Mouse (Mus musculus): ENCODE data around the gene Gm11032. TPM values are rescaled to one million over a fixed set of nuclear protein-coding genes. Genes with fewer than 3 reads are reported as not detected.

Gene Gm11032
- polyA plus RNA-seq, 1 experiment = not detected

DNA sequence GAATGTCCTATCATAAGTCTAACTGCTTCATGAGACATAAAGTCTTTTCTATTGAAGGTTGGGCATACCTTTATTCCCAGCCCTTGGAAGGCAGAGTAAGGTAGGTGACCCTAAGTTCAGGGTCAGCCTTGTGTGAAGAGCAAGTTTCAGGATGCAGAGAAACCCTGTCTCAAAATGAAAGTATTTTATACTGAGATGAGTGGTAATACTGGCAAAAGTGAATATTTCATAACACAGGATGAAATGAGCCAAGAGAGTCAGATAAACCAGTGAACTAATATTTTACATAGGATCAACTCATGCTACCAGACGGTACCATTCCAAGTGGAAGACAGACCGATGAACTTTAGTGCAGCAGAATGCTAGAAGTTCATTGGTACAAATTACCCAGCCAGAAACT, 21.5 kb upstream of the Gm11032 start:
- H3K4me1 ChIP-seq = peaks cover 68% of the 10 kb centered on the region

DNA sequence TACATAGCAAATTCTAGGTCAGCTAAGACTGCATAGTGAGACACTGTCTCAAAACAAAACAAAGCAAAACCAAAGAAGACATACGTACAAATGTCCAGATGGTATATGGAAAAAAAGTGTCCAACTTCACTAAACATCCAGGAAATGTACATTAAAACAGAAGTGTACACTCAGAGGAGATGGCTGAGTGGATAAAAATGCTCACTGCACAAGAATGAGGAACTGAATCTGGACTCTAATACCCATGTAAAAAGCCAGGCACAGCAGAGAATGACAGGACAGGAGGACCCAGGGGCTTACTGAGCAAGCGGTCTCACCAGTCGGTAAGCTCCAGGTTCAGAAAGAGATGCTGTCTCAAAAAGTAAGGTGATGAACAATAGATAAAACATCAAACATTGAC, 20.0 kb upstream of the Gm11032 start:
- TF ChIP-seq GATA1 (IDR thresholded peaks at IDR 0.05; ENCODE audit: borderline replicate concordance, low read length) (no peak), FLI1 (IDR thresholded peaks at IDR 0.05; ENCODE audit: low read length) (no peak)
- Histone ChIP-seq H3K36me3 (replicated peaks; ENCODE audit: low read length) (no peaks in the 10 kb centered on the region), H3K4me1 (peaks cover 83% of the 10 kb centered on the region), H3K9me3 (no peaks in the 10 kb centered on the region), H3K4me3 (replicated peaks) (no peak overlapping the region), H3K27me3 (replicated peaks) (no peaks in the 10 kb centered on the region)

More for the DNA sequence above, 21.5 kb upstream of the Gm11032 start:
- peak overlapping the region; percentile 56 for H3K4me3 ChIP-seq (replicated peaks)
- TF ChIP-seq GATA1 (IDR thresholded peaks at IDR 0.05; ENCODE audit: borderline replicate concordance, low read length) (no peak), FLI1 (IDR thresholded peaks at IDR 0.05; ENCODE audit: low read length) (no peak)
- H3K27me3 ChIP-seq (replicated peaks) = no peaks in the 10 kb centered on the region
- no peaks in the 10 kb centered on the region for H3K36me3 ChIP-seq (replicated peaks; ENCODE audit: low read length)
- H3K9me3 ChIP-seq = no peaks in the 10 kb centered on the region

DNA sequence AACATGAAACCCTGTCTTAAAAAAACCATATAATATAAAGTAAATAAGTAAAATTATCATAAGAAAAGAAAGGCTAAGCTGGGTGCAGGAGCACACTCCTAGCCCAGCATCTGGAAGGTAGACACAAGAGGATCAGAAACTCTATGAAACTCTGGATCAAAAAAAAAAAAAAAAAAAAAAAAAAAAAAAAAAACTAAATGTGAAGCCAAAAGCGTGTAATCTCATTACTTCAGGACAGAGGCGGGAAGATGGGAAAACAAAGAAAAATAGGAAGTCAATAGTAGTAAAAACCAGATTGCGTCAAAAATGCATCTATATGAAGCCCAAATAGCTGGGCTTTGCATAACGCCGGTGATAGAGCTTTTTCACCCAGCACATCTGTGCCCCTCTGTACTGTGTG, 18.0 kb upstream of the Gm11032 start:
- H3K4me3 ChIP-seq (replicated peaks) = no peak overlapping the region
- H3K27me3 ChIP-seq (replicated peaks) = no peaks in the 10 kb centered on the region
- TF ChIP-seq FLI1 (IDR thresholded peaks at IDR 0.05; ENCODE audit: low read length) (no peak), GATA1 (IDR thresholded peaks at IDR 0.05; ENCODE audit: borderline replicate concordance, low read length) (no peak)
- H3K36me3 ChIP-seq (replicated peaks; ENCODE audit: low read length) = no peaks in the 10 kb centered on the region
- no peaks in the 10 kb centered on the region for H3K9me3 ChIP-seq
- H3K4me1 ChIP-seq = peaks cover 83% of the 10 kb centered on the region

DNA sequence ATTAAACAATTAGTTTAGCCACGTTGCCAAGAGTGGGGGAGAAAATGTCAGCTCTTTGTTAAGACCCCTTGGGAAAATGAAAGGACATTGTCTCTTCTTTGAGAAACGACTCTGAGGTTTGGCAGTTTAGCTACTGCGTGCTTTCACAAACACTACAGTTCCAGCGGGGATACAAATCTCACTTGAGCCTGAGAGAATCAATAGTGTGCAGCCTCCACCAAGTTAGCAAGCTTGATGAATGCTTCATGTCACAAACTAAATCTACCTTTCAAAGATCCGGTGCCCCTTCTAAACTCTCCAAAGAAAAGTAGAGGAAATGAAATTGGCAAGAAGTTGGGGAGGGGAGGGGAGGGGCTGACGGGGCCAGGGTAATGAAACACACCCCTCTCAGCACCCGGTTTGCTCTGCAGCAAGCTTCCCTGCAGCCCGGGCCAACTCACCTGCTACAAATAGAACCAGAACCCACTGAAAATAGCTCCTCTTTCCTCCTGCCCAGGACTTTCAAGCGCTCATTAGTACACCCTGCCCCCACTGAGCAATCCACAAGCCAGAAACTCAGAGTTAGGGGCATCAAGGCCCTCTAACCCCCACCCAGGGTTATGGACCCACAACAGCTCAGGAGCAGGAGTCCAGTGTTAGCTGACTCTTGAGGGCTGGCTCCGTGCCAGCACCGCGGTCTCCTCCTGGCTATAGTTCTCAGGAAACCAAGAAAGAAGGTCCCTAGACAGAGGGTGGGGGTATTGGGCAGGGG, 17.0 kb upstream of the Gm11032 start:
- Histone ChIP-seq H3K27me3 (replicated peaks) (no peaks in the 10 kb centered on the region), H3K9me3 (no peaks in the 10 kb centered on the region), H3K4me3 (replicated peaks) (peak overlapping the region; percentile 62), H3K4me1 (peaks cover 80% of the 10 kb centered on the region), H3K36me3 (replicated peaks; ENCODE audit: low read length) (no peaks in the 10 kb centered on the region)
- TF ChIP-seq GATA1 (IDR thresholded peaks at IDR 0.05; ENCODE audit: borderline replicate concordance, low read length) (no peak), FLI1 (IDR thresholded peaks at IDR 0.05; ENCODE audit: low read length) (no peak)

DNA sequence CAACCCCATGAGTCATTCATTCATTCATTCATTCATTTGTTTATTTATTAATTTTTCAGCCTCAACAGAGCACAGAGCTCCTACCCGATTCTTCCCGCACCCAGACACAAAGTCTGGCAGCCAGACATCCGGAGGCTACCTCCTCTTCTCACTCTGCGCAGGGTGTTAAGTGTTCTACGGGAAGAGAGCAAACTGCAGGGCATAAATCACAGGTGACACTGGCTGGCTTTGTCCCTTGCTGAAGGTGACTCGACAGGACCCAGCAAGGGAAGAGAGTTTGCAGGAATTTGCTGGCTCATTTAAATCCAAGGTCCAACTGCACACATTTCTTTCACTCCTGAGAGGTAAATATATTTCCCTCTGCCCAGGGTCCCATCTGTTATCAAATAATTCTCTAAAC, 15.4 kb upstream of the Gm11032 start:
- TF ChIP-seq FLI1 (IDR thresholded peaks at IDR 0.05; ENCODE audit: low read length) = no peak
- no peak for TF ChIP-seq GATA1 (IDR thresholded peaks at IDR 0.05; ENCODE audit: borderline replicate concordance, low read length)
- Histone ChIP-seq H3K27me3 (replicated peaks) (no peaks in the 10 kb centered on the region), H3K36me3 (replicated peaks; ENCODE audit: low read length) (no peaks in the 10 kb centered on the region), H3K4me3 (replicated peaks) (peak overlapping the region; percentile 20), H3K4me1 (peaks cover 70% of the 10 kb centered on the region), H3K9me3 (no peaks in the 10 kb centered on the region)

DNA sequence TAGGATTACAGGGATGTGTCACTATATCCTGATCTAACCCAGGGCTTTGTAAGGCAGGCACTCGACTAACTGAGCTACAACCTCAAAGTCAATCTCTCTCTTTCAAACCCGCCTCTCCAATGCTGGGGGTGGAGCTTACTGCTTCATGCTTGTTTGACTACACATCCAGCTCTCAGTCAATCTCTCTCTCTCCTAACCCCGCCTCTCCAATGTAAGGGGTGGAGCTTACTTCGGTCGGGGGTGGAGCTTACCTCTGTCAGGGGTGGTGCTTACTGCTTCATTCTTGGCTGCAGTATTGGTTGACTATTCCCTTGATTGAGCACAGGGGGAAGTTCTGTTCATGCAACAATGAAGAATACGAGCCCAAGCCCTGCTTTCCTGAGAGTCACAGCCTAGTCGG, 14.5 kb upstream of the Gm11032 start:
- Histone ChIP-seq H3K9me3 (no peaks in the 10 kb centered on the region), H3K4me1 (peaks cover 69% of the 10 kb centered on the region), H3K4me3 (replicated peaks) (no peak overlapping the region), H3K27me3 (replicated peaks) (no peaks in the 10 kb centered on the region), H3K36me3 (replicated peaks; ENCODE audit: low read length) (no peaks in the 10 kb centered on the region)
- TF ChIP-seq FLI1 (IDR thresholded peaks at IDR 0.05; ENCODE audit: low read length) (no peak), GATA1 (IDR thresholded peaks at IDR 0.05; ENCODE audit: borderline replicate concordance, low read length) (no peak)

DNA sequence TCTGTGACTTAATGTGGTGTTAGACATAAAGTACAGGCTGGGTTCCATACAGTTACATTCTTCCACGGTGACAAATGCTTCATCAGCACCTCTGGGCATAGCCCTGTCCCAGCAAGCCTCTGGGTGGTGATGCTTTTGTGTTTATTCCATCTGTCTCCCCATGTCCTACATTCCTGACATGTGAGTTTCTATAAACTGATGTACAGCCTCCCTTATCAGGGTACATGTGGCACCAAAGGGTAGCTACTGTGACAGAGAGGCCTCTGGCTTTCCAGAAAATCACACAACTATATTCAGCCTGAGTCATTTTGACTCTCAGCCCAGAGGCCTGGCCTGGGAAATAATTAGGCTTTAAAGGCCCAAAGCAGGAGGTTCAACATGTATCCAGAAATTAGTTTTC, 13.3 kb upstream of the Gm11032 start:
- no peaks in the 10 kb centered on the region for H3K9me3 ChIP-seq
- H3K4me1 ChIP-seq = peaks cover 72% of the 10 kb centered on the region
- H3K36me3 ChIP-seq (replicated peaks; ENCODE audit: low read length) = no peaks in the 10 kb centered on the region
- peaks cover 4% of the 10 kb centered on the region for H3K27me3 ChIP-seq (replicated peaks)
- H3K4me3 ChIP-seq (replicated peaks) = no peak overlapping the region
- no peak for TF ChIP-seq GATA1 (IDR thresholded peaks at IDR 0.05; ENCODE audit: borderline replicate concordance, low read length)
- TF ChIP-seq FLI1 (IDR thresholded peaks at IDR 0.05; ENCODE audit: low read length) = no peak

DNA sequence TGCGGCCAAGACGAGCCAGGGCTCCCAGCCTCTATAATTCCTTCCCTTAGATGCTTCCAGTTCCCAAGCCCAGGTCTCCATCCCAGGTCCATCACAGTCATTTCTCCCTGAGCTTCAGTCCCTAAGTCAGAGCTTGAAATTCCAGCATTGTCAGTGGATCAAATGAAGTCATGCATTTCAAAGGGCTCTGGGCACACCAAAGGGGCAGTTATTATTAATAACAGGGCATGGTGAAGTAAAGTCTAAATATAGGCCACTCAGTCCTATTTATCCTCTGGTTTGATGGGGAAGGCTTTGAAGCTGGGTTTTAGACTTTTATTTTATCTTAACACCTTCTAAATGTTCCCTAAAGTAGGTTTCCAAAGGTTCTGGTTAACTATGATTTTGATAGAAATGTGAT, 8.0 kb upstream of the Gm11032 start:
- Histone ChIP-seq H3K27me3 (replicated peaks) (peaks cover 10% of the 10 kb centered on the region), H3K4me1 (peaks cover 28% of the 10 kb centered on the region), H3K9me3 (no peaks in the 10 kb centered on the region), H3K4me3 (replicated peaks) (no peak overlapping the region), H3K36me3 (replicated peaks; ENCODE audit: low read length) (no peaks in the 10 kb centered on the region)
- TF ChIP-seq GATA1 (IDR thresholded peaks at IDR 0.05; ENCODE audit: borderline replicate concordance, low read length) = no peak
- TF ChIP-seq FLI1 (IDR thresholded peaks at IDR 0.05; ENCODE audit: low read length) = no peak

DNA sequence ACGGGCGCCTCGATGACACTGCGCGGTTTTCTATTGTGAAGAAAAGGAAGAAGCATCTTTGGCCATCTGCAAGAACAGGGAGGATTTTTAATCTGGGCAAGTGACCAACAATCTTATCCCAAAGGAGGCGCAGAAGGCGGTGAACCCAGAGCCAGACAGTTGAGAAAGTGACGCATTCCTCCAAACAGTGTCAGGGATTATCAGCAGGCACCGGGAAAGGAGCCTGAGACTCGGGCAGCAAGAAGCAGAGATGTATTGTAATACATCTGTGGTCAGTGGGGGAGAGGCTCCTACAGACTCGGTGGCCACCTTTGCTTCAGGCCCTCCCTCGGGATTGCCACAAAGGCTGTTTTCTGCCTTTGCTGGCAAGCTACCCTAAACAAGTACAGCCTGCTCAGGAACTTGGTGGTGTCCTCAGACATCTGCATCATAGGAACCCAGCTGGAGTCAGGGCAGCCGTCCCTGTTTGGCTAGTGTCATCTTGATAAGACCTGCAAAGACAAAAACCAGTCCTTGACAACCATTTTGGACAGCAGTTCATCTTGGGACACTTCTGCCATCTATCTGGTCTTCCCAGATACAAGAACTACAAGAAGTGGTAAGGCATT, 738 bp downstream of the Gm11032 start:
- no peaks in the 10 kb centered on the region for H3K36me3 ChIP-seq (replicated peaks; ENCODE audit: low read length)
- peaks cover 23% of the 10 kb centered on the region for H3K4me1 ChIP-seq
- H3K27me3 ChIP-seq (replicated peaks) = peaks cover 16% of the 10 kb centered on the region
- H3K4me3 ChIP-seq (replicated peaks) = no peak overlapping the region
- TF ChIP-seq GATA1 (IDR thresholded peaks at IDR 0.05; ENCODE audit: borderline replicate concordance, low read length) (no peak), FLI1 (IDR thresholded peaks at IDR 0.05; ENCODE audit: low read length) (no peak)
- H3K9me3 ChIP-seq = no peaks in the 10 kb centered on the region

DNA sequence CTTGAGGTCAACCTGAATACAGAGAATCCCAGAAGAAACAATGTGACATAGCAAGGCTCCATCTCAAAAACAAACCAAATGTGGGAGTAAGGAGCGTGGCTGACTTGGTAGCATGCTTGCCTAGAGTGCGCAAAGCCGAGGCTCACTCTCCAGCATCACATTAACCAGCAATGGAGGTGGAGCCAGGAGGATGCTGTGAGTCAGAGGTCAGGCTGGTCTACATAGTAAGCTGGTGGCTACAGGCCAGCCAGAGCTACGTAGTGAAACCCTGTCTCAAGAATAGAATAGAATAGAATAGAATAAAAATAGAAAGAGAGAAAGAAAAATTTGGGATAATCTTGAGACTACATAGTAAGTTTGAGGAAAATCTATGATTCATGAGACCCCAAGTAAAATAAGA, 2.0 kb downstream of the Gm11032 start:
- H3K27me3 ChIP-seq (replicated peaks) = peaks cover 19% of the 10 kb centered on the region
- H3K4me1 ChIP-seq = peaks cover 27% of the 10 kb centered on the region
- H3K36me3 ChIP-seq (replicated peaks; ENCODE audit: low read length) = no peaks in the 10 kb centered on the region
- no peaks in the 10 kb centered on the region for H3K9me3 ChIP-seq
- no peak overlapping the region for H3K4me3 ChIP-seq (replicated peaks)
- TF ChIP-seq GATA1 (IDR thresholded peaks at IDR 0.05; ENCODE audit: borderline replicate concordance, low read length) (no peak), FLI1 (IDR thresholded peaks at IDR 0.05; ENCODE audit: low read length) (no peak)
